Mouse (Mus musculus) embryo, embryonic 11 days (tissue): ENCODE data around the gene Abca3.
A peak's percentile ranks its signal among the peaks of the same experiment; 100 is the strongest.
"Not testable (repeated sequence)": the region's sequence is repeated elsewhere in the genome, so short reads cannot be mapped to it uniquely, and the experiment has no call there.

Experiments
- DNase-seq: peaks from one replicate; pipeline ENCODE4 v3.0.0-alpha.2; 2015

The Abca3 gene

GRCm38 (mm10) chr17:24388711-24389110 is 37.0 kb downstream of the Abca3 start:
- no peak for DNase-seq

- peak; percentile 71 for DNase-seq
Measured at GRCm38 (mm10) chr17:24389865-24390264, 38.1 kb downstream of the Abca3 start.

GRCm38 (mm10) chr17:24391149-24391548 is 39.4 kb downstream of the Abca3 start:
- peak; percentile 17 for DNase-seq

GRCm38 (mm10) chr17:24393527-24393926 is 41.8 kb downstream of the Abca3 start:
- DNase-seq: no peak

- DNase-seq: no peak
Measured at GRCm38 (mm10) chr17:24394456-24394855, 42.7 kb downstream of the Abca3 start.

- no peak for DNase-seq
Measured at GRCm38 (mm10) chr17:24402371-24402770, 50.6 kb downstream of the Abca3 start.

- no peak for DNase-seq
Measured at GRCm38 (mm10) chr17:24407116-24407803, 55.5 kb downstream of the Abca3 start.

- no peak for DNase-seq
Measured at GRCm38 (mm10) chr17:24413557-24414211, 61.9 kb downstream of the Abca3 start.

- DNase-seq: peak; percentile 100
Measured at GRCm38 (mm10) chr17:24414230-24414976, 62.7 kb downstream of the Abca3 start, which contains the start of gene Rnps1. Gene Rnps1, plus strand, starts transcription at chr17:24414565.

GRCm38 (mm10) chr17:24415011-24415410 is 63.3 kb downstream of the Abca3 start:
- no peak for DNase-seq

- no peak for DNase-seq
Measured at GRCm38 (mm10) chr17:24416051-24416652, 64.4 kb downstream of the Abca3 start.

- no peak for DNase-seq
Measured at GRCm38 (mm10) chr17:24423114-24423513, 71.4 kb downstream of the Abca3 start.

GRCm38 (mm10) chr17:24424489-24424888 is 72.7 kb downstream of the Abca3 start:
- DNase-seq: no peak

- not testable (repeated sequence) for DNase-seq
Measured at GRCm38 (mm10) chr17:24425326-24425725, 73.6 kb downstream of the Abca3 start.

GRCm38 (mm10) chr17:24425905-24426304 is 74.2 kb downstream of the Abca3 start:
- DNase-seq: no peak

- peak; percentile 96 for DNase-seq
Measured at GRCm38 (mm10) chr17:24426471-24427169, 74.9 kb downstream of the Abca3 start, which contains the start of gene Eci1. Gene Eci1, plus strand, starts transcription at chr17:24426641.

- DNase-seq: peak; percentile 41
Measured at GRCm38 (mm10) chr17:24427170-24427557, 75.4 kb downstream of the Abca3 start.

GRCm38 (mm10) chr17:24429201-24429983 is 77.6 kb downstream of the Abca3 start:
- DNase-seq: no peak

GRCm38 (mm10) chr17:24437016-24437415 is 85.3 kb downstream of the Abca3 start:
- DNase-seq: peak; percentile 45

- DNase-seq: no peak
Measured at GRCm38 (mm10) chr17:24440377-24440776, 88.6 kb downstream of the Abca3 start.

- DNase-seq: peak; percentile 34
Measured at GRCm38 (mm10) chr17:24441148-24441547, 89.4 kb downstream of the Abca3 start.

- DNase-seq: no peak
Measured at GRCm38 (mm10) chr17:24442107-24442506, 90.4 kb downstream of the Abca3 start.
